Mouse (Mus musculus): ENCODE measurements around the gene Rin2. TPM values are rescaled to one million over a fixed set of nuclear protein-coding genes. Genes with fewer than 3 reads are reported as not detected.

Rin2 gene
- not detected in 2 replicates for polyA plus RNA-seq (2012)

DNA sequence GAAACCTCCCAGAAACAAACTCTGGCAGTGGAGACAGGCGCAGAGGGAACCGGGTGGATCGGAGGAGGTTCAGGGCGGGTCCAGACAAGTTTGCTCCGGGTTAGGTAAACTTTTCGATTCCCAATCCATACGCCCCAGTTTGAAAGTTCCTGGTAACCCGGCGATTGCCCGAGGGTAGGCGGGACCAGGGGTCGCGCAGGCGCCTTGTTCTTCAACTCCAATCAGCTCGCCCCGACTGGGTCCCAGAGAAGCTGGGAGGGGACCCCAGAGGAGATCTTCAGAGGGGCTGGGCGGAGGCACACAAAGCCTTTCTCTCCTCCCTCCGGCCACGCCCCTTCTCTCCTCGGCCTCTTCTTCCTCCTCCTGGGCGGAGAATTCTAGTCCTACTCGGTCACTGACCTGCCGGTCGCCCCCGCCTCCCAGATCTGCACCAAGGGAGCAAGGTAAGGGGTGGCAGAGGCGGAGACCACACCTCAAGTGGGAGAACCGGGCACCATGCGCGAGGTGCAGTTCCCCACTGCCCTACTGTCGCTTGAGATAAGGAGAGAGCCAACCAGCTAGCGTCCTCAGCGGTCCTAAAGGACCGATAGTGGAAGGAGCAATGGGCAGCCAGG, at the start of gene Rin2:
Rin2 (plus strand) TSS at position 74 of the 614 bp plus-strand sequence.
- no peak for TF ChIP-seq GATA1 (IDR thresholded peaks at IDR 0.05; ENCODE audit: low read length)

- no peak for TF ChIP-seq GATA1 (IDR thresholded peaks at IDR 0.05; ENCODE audit: low read length)
Measured at GRCm38 (mm10) chr2:145631123-145631798, 43.8 kb upstream of the Rin2 start.

DNA sequence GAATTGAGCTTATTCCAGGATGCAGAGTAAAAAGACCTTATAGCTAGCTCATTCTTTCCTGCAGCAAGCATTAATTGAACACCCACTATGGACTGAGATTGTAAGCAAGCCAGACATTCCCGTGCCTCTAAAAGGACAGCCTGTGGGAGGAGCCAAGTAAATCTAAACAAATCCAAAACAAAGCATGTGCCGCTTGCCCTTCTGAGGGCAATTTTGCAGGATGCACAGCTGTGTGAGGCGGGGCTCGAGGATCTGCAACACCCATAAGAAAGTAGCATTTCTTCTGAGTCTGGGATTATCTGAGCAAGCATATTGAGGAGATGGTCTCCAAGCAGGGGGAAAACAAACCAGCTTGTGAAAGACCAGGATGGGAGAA, 43.2 kb upstream of the Rin2 start:
- TF ChIP-seq GATA1 (IDR thresholded peaks at IDR 0.05; ENCODE audit: low read length): no peak

GRCm38 (mm10) chr2:145633811-145634210, 41.2 kb upstream of the Rin2 start:
- no peak for TF ChIP-seq GATA1 (IDR thresholded peaks at IDR 0.05; ENCODE audit: low read length)

DNA sequence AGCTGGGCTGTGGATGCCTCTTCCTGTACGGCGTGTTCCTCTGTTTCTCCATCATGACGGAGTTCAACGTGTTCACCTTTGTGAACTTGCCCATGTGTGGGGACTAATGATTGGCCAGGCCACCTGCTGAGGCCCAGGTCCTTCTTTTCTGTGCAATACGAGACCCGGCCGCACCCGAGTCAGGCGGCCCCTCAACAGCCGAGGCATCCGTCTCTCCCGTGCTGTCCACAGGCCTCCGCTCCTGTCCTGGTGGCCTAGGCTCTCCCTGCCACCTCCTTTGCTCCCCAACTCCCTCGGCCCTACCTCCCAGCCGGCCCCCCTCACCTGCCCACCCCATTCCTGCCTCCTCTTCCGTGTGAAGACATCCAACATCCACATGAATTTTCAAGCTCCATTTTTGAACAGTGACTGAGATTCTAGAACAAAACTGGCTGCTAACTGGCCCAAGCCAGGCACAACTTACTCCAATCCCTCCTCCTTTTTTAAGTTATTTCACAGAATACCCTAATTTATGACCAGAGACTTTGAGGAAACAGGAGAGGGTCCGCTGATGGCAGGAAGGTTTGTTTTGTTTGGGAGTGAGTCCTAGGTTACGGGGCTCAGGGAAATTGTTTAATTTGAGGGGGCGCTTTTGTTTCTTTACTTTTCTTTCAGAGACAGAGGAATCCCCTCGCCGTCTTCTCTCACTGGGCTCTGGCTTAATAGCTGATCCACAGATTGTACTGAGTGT, 34.6 kb upstream of the Rin2 start:
- TF ChIP-seq GATA1 (IDR thresholded peaks at IDR 0.05; ENCODE audit: low read length): no peak

- TF ChIP-seq GATA1 (IDR thresholded peaks at IDR 0.05; ENCODE audit: low read length): no peak
Measured at GRCm38 (mm10) chr2:145655373-145655960, 19.5 kb upstream of the Rin2 start.

DNA sequence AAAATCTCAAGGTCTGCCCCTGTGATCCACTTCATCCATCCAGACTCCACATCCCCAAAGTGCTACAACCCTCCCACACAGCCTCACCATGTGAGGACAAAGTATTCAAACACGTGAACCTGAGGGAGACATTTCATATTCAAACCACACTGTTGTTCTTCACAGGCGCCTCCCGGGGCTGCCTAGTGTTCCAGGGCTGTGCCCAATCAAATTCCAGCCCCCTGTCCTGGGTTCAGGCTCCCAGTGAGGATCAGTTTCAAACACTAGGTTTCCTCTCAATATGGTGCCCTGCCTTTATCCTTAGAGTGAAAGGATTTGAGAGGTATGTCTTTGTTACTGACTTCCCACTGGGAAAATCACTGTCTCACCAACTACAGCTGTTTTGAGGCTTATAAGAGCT, 18.9 kb upstream of the Rin2 start:
- no peak for TF ChIP-seq GATA1 (IDR thresholded peaks at IDR 0.05; ENCODE audit: low read length)

- TF ChIP-seq GATA1 (IDR thresholded peaks at IDR 0.05; ENCODE audit: low read length): no peak
Measured at GRCm38 (mm10) chr2:145656716-145657115, 18.3 kb upstream of the Rin2 start.

- TF ChIP-seq GATA1 (IDR thresholded peaks at IDR 0.05; ENCODE audit: low read length): no peak
Measured at GRCm38 (mm10) chr2:145661242-145661641, 13.8 kb upstream of the Rin2 start.

- no peak for TF ChIP-seq GATA1 (IDR thresholded peaks at IDR 0.05; ENCODE audit: low read length)
Measured at GRCm38 (mm10) chr2:145663899-145664298, 11.1 kb upstream of the Rin2 start.

DNA sequence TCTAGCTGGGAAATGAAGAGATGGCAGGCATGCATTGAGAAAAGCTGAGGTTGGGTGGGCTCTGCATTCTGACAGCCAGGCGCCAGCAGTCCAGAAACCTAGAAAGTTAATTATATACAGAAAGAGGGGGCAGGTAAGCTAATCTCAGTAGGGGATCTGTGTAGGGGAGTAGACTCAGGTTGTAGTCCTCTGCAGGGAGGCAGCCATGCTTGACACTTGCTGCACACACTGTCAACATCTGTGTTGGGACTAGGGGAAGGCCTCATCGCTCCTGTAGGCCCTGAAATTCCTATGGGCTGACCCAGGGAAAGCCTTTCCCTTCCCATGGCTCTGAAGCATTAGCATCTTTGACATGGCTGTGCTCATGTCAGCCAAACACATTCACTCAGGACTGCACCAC, 10.7 kb upstream of the Rin2 start:
- no peak for TF ChIP-seq GATA1 (IDR thresholded peaks at IDR 0.05; ENCODE audit: low read length)

- TF ChIP-seq GATA1 (IDR thresholded peaks at IDR 0.05; ENCODE audit: low read length): no peak
Measured at GRCm38 (mm10) chr2:145668135-145668534, 6.9 kb upstream of the Rin2 start.

- TF ChIP-seq GATA1 (IDR thresholded peaks at IDR 0.05; ENCODE audit: low read length): no peak
Measured at GRCm38 (mm10) chr2:145670131-145670530, 4.9 kb upstream of the Rin2 start.

DNA sequence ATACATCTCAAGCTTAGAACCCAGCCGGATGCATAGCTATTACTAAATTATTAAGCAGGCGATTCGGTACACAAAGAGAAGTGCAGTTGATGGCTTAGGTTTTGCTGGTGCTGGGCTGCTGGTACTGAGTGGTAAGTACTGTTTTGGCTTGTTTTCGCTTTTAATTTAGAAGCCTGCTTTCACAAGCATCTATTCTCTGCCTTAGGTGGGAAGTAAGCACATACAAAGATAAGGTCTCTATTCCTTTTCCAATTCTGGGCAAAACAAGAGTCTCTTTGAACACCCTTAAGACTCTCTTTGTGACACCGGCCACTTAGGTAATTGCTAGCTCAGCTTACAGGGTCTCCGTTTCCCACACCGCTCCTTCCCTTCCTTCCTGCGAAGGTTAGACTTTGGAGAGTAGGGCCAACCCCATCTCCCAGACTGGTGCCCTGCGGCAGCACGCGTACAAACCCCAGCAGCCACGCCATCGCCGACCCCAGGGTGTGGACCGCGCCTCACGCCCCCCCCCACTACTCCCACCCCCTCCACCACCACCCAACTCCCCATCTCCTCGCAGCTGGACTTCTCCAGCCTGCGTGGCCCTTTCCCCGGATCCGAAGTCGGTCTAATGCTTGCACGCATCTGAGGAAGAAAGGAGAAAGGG, 396 bp upstream of the Rin2 start:
- TF ChIP-seq GATA1 (IDR thresholded peaks at IDR 0.05; ENCODE audit: low read length): no peak

- no peak for TF ChIP-seq GATA1 (IDR thresholded peaks at IDR 0.05; ENCODE audit: low read length)
Measured at GRCm38 (mm10) chr2:145675756-145676543, 935 bp downstream of the Rin2 start.
